Mouse (Mus musculus) retina, postnatal 7 days (tissue): ENCODE measurements around the gene Gm13762.
"Not testable (repeated sequence)": the region's sequence is repeated elsewhere in the genome, so short reads cannot be mapped to it uniquely, and the experiment has no call there.

Experiments
- DNase-seq: peaks from one replicate; pipeline ENCODE4 v3.0.0-alpha.2; 2012; ENCODE audit warnings: low read depth, low spot score

The Gm13762 gene

DNA sequence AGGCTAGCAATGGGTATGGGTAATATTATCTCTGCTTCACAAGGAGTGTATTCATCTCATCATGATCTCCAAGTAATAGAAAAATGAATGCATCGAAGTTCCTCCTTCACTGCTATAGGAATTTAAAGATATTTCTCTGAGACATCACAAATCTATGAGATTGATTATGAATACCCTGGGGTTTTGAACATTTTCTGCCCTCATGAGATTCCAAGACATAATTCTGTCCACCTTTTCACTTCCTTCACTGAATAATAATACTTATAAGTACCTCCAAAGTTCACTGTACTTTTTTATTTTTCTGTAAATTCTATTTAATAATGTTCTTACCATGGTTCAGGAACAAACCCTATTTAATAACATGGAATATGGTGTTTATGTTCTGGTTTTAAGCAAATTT, at the start of gene Gm13762:
Gm13762 (minus strand) TSS at position 101 of the 400 bp plus-strand sequence.
- no peak for DNase-seq

- not testable (repeated sequence) for DNase-seq
Measured at GRCm38 (mm10) chr2:89021436-89021835, 41.4 kb upstream of the Gm13762 start.

- DNase-seq, result no peak
Measured at GRCm38 (mm10) chr2:89018240-89018639, 38.2 kb upstream of the Gm13762 start, which contains the start of gene Olfr1216. TSS of gene Olfr1216 (minus strand) at chr2:89018340.

DNA sequence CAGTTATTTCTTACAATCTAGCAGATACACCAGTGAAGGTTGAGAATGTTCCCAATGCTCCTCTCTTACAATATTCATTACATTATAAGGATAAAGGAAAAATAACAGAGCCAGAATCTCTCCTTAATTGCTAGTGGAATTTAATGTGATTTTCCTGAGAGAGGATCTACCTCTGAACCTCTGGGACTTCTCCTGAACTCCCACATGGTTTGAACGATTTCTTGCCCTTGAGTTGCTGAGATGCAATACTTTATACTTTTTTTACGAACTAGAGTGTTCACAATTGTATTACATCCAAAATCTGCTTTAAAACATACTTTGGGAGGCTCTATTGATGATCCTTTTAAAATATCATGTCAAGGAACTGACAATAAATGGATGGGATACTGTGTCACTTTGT, 26.8 kb upstream of the Gm13762 start, which contains the start of gene Olfr1215:
Olfr1215 (minus strand) TSS at position 101 of the 400 bp plus-strand sequence.
- no peak for DNase-seq

GRCm38 (mm10) chr2:88992553-88992952, 12.5 kb upstream of the Gm13762 start, which contains the start of gene Olfr1214:
TSS of gene Olfr1214 (minus strand) at chr2:88992653.
- DNase-seq, result no peak

- no peak for DNase-seq
Measured at GRCm38 (mm10) chr2:88953669-88954068, 26.4 kb downstream of the Gm13762 start, which contains the start of gene Olfr1212. TSS of gene Olfr1212 (plus strand) at chr2:88953969.

DNA sequence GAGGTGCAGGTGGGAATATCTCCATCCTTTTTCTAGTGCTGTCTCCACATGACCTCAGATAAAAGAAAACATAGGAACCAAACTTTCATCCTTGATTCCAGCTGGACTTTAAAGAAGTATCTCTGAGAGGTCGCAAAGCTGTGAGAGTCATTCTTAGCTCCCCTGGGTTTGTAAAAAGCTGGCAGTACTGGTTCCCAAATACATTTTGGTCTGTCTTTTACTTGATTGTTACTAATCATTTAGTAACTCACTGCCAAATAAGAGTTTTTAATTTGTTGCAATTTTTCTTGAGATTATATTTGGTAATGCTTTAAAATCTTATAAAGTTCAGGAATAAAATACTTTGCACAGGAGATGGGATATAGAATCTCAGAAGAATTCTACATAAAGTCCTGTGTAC, 42.1 kb downstream of the Gm13762 start, which contains the start of gene Olfr1211:
Olfr1211 (minus strand) TSS at position 101 of the 400 bp plus-strand sequence.
- DNase-seq, result no peak
